Mouse (Mus musculus): ENCODE measurements around the gene Gpi1.

Gpi1 gene

DNA sequence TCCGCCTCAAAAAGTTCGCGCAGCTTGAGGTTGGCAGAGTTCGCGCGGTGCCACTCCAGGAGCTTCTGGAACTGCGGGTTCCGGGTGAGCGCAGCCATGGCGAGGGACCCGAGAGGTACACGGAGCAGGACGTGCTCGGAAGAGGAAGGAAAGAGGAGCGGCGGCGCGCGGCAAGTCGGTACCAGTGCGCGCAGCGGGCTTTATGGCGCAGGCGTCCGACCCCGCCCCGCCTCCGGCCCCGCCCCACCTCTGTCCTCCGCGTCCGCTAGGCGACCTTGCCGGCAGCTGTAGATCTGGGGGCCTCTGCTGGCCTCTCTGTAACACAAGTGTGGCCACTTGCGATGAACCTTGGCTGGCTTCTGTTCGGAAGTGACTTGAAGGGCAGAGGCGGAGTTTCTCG, at the start of gene Gpi1:
Gene Gpi1 (minus strand): TSS at position 221 of the 400 bp plus-strand sequence.
- peak; percentile 59 for DNase-seq (ENCODE audit: low spot score)

DNA sequence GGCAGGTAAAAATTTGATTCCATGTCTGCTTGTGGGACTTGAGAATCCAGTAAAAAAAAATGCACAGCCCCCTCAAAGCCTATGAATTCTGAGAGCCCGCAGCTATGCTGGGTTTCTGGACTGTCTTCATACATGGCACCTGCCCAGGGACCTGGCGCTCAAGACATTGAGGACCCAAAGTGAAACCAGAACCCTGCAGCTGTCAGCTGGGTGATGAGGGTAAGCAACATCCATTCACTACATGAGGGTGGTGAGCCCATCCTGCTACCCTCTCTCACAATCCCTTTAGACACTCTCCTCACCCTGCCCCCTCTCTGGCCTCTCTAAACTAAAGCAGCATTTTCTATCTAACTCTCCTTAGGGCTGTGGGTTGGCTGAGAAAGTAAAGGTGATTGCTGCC, 47.5 kb upstream of the Gpi1 start:
- no peak for DNase-seq (ENCODE audit: low spot score)

DNA sequence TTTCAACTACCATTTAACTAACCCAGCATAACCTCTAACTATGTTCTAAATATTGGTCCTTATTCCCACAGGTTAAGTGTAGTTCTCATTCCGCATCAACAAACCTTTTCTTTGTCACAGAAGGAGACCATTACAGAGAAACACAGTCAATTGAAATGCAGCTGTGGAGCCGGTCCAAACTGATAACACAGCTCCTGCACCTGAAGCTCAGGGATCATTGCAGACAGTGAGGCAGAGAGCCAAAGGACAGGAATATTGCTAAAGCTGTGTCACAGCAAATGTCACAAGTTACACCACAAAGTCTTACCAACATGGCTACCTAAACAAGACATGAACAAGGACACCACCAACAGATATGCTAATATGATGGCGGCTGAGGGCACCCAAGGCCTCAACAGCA, 45.9 kb upstream of the Gpi1 start:
- no peak for DNase-seq (ENCODE audit: low spot score)

DNA sequence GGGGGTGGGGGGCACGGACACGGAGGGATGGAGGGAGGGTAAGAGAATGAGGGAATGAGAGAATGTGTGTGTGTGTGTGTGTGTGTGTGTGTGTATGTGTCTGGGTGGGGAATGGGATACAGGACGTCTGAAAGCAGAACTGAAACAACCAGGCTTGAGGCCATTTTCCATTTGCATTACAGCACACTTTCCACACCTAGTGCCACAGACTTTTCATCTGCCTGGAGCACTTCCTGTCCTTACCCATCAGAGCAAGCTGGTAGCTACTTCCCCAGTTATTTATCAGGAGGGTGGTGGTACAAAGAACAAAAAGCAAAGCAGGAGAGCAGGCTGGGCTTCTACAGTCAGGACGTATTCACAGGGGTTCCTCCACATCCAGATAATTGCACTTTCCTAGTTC, 42.3 kb upstream of the Gpi1 start:
- no peak for DNase-seq (ENCODE audit: low spot score)

DNA sequence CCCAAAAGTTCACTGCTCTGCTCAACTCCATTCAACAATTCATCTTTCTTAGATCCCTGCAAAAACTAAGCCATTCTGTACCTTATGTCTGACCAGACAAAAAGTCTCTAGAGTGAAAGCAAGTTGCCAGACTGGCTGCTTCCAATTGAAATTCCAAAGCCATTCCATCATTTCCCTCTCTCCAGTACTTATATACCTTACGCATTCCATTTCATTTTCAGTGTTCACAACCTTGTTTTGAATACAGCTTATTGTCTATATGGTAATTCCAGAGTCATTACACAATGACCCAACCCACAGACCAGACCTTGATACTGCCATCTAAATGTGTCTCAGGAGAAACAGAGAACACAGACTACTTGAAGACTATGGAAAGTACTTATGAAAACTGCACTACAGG, 38.3 kb upstream of the Gpi1 start:
- no peak for DNase-seq (ENCODE audit: low spot score)

DNA sequence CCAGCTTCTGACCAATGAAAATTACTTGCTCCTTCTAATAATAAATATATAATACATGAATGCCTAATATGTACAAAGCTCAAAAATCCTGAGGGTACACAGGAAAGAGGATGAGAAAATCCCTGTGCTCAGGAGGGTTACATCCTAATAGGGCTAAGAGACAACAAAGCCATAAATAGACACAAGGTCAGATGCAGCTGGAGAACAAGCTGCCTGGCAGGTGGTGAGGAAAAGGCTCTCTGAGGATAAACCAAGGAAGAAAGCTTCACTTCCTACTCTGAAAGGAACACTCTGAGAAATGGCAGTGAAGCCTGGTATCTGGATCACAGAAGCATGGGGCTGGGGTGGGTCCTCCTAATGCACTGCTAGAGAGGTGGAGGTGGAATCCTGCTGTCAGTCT, 36.3 kb upstream of the Gpi1 start:
- no peak for DNase-seq (ENCODE audit: low spot score)

DNA sequence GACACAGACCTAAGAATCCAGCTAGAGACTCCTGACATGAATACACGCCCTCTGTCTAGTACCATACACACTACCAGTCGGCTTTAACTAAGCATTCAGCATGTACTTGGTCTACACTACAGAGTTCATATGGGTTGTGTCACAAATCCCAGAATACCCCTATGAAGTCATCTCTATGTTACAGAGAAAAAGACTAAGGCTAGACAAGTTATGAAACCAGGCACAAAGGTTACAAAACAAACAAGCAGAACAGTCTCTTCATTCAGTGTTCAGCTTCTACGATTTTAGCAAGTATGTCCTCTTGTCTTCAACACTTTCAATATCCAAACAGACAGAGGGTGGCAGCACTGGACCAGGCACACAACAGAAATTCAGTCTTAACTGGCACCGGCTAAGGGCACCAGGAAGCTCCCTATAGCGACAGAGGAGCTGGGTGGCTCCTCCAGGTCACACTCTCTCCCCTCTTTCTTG, 35.8 kb upstream of the Gpi1 start:
- no peak for DNase-seq (ENCODE audit: low spot score)

DNA sequence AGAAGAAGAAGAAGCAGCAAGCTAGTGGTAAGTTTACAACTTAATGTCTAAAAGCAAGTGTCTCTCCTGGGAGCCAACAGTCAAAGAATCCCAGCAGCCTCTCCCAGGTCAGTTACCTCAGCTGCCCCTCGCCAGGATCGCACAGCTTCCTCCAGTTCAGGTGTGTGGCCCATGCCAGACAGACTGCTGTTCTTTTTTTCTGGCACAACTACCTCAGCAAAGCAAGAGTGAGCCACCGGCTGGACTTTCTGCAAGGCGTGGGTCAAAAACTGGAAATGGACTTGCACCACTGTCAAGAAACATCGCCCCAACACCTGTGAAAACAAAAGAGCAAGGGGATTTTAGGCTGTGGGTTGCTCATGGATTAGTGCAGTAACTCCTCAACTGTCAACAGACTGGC, 33.3 kb upstream of the Gpi1 start:
- DNase-seq (ENCODE audit: low spot score) = no peak

DNA sequence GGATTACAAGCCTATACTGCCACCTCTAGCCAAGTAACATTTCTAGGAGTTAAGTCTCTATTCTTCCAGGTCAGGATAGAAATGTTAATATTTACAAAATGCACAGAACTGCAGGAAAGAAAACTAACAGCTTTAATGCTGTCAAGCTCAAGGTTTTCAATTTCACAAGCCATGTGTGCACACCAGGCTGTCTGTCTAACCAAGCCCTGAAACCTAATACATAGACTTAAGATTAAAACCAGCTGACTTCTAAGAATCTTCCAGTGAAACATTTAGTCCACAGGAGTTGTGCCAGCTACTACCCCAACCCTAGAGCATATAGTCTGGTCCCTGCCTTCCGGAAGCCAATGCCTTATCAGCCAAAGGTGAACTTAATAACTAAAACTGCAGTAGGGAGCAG, 28.3 kb upstream of the Gpi1 start:
- DNase-seq (ENCODE audit: low spot score) = no peak

DNA sequence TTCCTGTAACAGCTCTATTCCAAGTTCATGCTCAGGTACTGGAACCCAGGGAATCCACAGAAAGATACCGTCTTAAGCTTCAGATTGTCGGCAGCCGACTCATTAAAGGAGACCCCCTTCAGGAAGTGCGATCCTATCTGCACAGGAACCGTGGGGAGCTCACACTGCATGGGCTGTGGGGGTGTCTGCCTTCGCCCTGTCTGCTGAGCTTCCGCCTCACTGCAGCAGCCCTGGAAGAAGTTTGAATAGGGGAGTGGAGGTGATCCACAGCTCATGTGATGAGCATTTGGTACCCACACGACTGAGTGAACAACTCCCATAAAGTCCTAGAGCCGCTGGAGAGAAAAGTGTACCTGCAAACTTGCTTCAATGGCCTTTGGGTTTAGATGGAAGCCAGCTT, 27.1 kb upstream of the Gpi1 start:
- no peak for DNase-seq (ENCODE audit: low spot score)

DNA sequence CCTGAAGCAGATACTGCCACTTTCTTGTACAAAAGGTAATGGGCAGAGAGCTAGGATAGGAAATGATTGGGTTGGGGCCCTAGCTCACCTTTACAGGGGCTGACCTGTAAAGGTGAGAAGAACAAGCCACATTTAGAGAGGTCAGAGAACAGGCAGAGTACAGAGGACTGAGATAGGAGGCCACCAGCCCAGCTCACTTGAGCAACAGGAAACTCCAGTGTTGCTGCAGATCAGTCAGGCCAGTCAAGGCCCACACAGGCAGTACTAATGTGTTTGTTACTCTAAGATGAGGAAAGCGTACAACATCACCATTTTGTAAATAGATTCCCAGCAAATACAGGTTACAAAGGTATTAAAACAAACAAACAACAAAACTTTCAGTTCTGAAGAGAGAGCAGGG, 25.8 kb upstream of the Gpi1 start:
- no peak for DNase-seq (ENCODE audit: low spot score)

DNA sequence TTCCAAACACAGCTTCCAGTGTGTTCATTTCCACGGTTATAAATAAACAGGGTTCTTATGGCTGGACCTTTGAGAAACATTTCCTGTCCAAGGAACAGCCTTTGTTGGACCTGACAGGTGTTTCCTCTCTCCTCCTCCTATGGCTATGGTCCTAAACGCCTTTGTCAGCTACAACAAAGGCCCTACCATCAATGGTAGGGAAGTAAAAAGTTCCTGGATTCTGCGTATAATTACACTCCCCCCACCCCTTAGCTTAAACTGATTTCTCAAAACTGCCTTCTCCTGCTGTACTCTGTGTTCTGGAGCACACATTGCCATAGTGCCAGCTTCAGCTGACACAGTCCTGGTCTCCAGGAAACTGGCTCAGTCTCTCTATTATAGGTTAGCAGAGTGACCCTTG, 25.0 kb upstream of the Gpi1 start:
- no peak for DNase-seq (ENCODE audit: low spot score)

DNA sequence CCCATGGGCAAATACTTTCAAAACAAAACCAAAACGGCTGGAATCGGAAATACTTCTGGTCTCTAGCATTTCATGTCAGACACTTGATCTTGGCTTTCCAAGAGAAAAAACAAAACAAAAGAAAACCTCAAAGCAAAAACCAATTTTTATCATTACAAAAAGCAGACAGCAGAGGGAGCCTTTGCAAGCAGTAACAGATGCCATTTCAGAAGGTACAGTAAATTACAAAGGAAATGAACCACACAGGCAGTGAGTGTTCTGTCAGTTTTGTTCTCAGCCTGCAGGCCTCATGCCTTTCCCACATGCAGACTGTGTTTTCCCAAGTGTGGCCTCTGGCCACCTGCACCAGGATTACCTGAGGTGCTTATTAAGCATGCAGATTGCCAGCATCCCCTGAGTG, 21.9 kb upstream of the Gpi1 start:
- no peak for DNase-seq (ENCODE audit: low spot score)

DNA sequence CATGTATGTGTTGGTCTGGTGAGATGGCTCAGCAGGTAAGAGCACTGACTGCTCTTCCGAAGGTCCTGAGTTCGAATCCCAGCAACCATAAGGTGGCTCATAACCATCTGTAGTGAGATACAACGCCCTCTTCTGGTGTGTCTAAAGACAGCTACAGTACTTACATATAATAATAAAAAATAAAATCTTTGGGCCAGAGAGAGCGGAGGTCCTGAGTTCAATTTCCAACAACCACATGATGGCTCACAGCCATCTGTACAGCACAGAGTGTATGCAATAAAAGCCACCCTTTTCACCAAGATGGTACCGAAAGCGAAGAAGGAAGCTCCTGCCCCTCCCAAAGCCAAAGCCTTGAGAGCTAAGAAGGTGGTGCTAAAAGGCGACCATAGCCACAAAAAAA, 20.6 kb upstream of the Gpi1 start, which contains the start of gene Gm6096:
Gene Gm6096 (plus strand): TSS at position 301 of the 400 bp plus-strand sequence.
- DNase-seq (ENCODE audit: low spot score) = no peak

DNA sequence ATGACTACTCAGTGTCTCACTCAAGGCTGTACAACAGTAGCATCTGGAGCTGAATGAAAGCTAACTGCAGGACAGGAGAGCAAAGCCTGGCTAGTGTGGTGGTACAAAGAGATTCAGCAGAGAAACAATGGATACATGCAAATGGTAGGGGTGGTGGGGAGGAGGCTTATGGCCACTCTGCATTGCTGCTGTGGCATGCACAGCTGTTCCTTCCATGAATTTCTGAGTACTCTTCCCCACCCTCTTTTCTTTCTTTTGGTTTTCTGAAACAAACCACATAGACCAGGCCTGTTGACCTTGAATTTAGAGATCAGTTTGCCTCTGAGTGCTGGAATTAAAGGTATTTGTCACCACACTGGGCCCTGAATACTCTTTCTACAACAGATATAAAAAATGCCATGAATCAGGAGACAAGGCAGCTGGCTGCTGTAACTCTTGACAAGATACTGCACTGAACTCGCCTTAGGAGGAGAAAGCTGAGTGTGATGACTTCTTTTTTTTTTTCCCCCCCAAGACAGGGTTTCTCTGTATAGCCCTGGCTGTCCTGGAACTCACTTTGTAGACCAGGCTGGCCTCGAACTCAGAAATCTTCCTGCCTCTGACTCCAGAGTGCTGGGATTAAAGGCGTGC, 16.8 kb upstream of the Gpi1 start:
- DNase-seq (ENCODE audit: low spot score) = no peak

DNA sequence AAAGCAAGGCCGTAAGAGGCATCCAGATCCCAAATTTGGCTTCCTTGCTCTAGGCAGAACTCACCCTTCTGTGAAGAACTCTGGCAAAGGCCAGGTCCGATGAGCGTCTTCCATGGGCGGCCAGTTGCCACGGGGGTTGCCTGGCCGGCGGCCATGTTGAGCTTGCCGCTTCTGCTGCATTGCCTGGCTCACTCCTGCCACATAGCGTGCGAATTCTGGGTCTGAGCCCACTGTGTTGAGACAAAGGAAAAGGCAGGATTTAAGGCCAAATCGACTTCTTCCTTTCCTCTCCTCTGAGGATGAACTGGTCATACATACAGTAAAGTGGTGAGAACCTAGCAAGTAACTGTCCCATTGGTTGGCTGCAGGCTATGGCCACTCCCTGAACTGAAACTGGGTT, 12.0 kb upstream of the Gpi1 start:
- DNase-seq (ENCODE audit: low spot score) = no peak

DNA sequence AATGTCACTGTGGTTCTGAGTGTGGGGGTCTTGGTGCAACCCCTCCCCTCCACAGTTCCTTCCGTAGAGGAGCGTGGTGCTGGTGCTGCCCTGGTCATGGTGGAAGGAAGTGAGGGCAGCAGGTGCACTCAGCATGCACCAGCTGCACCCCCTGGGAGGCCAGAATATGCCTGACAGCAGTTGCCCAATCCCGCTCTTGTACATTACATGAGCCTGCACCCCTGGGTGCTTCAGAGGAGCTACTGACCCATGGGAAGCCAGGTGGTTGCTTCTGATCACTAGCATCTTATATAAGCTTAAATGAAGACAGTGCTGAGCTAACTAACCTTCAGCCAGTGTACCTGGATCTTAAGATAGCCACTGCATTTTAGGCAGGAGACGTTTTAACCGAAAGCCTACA, 8.0 kb upstream of the Gpi1 start:
- DNase-seq (ENCODE audit: low spot score) = no peak

DNA sequence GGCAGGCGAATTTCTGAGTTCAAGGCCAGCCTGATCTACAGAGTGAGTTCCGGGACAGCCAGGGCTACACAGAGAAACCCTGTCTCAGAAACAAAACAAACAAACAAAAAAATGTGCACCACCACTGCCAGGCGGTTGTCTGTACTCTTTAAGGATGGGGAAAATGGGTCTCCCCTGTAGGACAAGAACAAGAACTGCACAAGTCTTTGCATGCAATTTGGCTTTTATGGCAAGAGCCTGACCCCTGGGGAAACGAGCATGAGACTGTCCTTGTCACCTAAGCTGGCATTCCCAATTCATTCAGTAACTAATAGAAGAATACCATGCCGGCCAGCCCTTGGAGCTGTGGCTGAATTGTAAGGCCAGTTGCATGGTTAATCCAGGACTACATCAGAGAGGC, 5.5 kb upstream of the Gpi1 start:
- no peak for DNase-seq (ENCODE audit: low spot score)

DNA sequence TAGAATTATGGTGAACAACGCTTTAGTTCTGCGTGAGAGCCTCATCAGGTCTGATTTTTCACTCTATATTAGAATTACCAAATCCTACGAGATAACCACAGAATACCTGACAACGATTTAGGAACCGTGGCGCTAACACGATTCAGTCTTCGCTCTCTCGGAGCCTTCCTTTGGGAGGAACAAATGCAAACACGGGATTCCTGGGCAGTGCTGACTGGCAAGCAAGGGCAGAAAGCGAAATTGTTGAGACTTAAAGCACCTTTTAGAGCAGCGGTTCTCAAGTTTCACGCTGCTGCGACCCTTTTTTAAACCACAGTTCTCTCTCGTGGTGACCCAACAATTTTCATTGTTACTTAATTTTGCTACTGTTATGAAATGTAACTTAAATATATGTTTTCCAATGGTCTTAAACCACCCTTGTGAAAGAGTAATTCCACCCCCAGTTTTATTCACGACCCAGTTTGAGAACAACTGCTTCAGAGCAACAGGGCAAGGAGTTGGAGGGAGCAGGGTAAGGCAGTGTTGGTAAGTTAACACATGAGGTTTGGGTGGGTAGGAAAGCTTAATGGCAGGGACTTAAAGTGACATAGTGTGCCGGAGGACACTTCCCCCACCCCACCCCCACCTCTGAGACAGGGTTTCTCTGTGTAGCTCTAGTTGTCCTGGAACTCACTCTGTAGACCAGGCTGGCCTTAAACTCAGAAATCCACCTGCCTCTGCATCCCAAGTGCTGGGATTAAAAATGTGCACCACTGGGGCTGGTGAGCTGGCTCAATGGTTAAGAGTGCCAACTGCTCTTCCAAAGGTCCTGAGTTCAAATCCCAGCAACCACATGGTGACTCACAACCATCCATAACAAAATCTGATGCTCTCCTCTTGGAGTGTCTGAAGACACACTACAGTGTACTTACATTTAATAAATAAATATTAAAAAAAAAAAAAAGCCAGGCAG, 4.8 kb upstream of the Gpi1 start:
- no peak for DNase-seq (ENCODE audit: low spot score)

DNA sequence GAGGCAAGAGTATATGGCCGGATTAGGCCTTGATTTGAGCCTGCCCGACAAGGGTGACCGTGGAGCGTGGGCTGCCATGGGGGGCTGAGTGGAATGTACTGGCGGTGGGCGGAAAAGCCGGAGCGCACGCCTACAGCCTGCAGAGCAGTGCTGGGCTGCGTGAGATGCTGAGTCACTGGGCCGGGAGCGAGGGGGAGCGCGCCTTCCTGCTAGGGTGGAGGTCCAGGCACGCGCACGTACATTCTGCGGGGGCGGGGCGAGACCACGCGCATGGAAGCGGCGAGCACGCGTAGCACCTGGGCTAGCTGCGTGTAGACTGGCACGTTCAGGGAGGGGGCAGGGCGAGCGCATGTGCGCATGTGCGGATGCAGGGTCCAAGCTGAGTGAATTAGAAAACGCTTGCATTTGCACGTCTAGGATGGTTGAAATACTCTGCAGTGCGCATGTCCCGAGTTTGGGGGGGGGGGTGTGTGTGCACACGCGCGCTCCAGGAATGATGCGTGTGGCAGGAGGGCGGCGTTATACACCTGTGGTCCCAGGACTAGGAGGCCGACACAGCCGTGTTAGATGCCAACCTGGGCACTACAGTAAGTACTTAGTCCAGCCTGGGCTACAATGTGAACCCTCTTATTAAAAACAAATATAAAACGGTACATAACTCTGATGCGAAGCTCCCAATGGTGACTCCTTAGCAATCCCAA, 3.9 kb upstream of the Gpi1 start:
- DNase-seq (ENCODE audit: low spot score) = peak; percentile 91

DNA sequence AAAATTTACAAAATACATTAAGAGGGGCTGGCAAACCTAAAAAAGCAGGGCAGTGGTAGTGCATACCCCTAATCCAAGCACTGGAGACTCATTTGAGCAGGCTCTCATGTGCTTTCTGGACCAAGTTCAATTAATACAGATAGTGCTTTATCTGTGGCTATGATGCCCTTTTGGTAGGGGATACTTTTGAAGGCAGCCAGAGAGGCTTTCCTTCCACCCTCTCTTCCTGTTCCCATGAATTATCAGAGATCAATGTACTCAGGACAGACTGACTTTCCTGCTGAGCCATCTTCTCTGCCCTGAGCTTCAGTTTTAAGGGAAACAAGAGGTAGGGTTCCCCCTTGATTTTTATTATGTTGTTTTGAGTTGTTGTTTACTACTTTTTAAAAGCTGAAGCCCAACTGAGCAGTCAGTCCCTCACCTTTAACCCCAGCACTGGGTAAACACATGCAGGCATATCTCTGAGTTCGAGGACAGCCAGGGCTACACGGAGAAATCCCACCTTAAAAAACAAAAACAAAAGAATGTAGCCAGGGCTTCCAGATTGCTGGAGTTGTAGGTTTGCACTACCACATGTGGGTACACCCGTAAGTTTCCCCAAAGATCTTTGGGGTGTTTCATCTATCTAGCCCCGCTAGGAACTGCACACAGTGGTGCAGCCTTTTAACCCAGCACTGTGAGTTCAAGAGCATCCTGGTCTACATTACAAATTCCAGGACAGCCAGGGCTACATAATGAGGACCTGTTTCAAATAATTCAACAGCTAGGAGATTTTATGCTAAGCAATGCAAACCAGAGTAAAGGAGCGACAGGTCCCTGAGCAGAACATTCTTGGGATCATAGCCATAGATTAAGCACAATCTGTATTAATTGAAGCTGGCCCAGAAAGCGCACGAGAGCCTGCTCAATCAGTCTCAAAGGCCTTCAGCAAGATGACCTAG, 2.9 kb upstream of the Gpi1 start:
- no peak for DNase-seq (ENCODE audit: low spot score)

DNA sequence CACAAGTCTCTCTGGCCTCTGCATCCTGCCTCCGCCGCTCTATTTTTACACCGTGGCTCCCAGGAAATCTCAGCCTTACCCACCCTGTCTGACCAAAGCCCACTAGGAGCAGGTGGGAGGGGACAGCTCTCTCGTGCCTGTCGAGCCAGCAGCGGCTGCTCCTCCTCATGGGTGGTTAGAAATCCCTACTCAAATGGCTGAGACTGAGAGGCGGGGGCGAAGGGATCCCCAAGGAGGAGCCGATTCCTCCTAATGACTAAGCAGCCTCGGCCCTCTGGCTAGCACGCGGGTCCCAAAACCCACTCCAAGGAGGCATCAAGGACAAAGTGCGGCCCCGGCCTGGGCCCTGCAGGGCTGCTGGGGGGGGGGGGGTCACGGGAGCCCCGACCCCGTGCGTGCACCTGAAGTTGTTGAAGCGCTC, 435 bp downstream of the Gpi1 start:
- no peak for DNase-seq (ENCODE audit: low spot score)
